Mouse (Mus musculus): Measurements from ENCODE around the gene Gale.
"Not testable (repeated sequence)": the region's sequence is repeated elsewhere in the genome, so short reads cannot be mapped to it uniquely, and the experiment has no call there.

The Gale gene

DNA sequence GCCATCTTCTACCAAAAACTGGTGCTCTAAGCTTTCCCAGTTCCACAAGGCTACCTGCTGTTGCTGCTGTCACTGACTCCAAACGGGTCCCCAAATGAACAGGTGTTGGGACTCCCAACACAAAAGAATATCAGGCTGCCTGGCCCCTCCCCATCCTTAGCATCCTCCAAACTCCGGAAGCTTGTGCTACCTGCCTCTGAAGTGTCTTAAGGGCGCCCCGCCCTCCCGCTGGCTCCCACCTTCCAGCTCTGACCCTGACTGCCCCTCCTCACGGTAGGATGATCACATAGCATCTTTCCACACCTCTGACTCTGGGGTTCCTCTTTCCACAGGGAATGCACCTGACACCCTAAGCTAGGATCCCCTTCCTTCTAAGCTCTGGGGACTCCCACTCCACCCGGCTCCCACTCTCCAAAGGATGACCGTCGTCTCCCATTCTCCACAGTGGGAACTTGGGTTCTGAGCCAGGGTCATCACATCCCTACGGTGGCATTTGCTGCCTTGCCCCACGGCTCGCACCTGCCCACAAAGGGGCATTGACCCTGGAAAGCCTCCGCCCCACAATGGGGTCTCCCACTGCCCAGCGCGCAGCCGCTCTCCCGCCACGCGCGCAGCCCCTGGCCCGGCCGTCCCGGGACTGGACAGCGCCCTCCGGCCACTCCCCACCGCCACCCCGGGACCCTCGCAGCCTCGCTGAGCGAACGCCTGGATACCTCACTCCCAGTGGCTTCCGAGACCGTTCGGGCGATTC, 8.5 kb downstream of the Gale start:
- DNase-seq = no peak

DNA sequence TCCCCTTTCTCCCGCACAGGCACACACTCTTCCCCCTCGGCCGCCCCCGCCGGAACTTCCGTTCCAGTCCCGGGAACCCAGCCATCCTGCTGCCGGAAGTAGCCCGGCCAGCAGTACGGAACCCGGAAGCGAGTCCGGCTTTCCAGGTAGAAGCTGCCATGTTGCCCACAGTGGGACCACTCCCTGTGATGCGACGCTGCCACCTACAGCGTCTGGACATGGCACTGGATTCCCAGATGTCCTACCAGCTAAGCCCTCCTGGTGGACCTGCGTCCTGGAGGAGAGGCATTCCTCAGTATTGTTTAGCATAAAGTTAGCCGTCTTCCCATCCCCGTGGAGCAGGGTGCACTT, 9.0 kb downstream of the Gale start, which contains the start of gene Lypla2:
Gene Lypla2 (minus strand): TSS at position 71 of the 351 bp plus-strand sequence.
- peak; percentile 92 to 93 for DNase-seq

DNA sequence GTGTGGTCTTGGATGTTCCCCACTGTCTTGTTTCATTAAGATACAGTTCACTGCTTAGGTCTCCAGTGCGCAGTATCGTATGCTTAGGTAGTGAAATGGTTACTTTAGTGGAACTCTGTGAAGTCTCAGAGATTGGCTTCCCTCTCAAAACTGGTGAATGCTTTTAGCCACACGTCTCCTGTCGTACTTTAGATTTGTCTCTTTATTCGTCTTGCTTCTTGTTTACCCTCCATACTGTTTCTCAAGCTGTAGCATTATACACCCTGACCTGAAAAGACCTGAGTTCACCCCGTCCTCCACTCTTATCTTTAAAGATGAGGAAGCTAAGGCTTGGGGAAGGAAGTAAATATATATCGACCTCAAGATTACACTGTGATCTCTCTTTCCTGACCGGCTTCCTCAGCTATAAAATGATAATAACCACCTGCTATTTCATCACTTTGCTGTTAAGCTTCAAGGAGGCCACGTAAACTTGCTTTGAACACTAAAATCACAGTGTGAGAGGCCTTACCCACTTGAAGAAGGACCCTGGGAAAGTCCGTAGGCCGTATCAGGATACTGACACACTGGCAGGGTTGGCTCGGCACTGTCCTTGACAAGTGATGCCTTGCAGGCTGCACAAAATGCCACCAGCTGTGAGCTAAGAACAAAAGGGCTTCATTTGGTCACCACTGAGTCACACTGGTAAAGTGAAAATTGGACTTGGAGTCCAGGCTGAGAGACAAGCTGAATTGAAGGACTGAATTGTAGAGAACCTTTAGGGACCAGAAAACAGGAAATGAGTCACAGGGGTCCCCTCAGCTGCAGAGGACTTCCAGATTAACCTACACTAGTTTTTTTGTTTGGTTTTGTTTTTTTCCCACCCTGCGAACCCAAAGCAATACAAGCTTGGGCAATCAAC, 9.6 kb downstream of the Gale start:
- no peak for DNase-seq

DNA sequence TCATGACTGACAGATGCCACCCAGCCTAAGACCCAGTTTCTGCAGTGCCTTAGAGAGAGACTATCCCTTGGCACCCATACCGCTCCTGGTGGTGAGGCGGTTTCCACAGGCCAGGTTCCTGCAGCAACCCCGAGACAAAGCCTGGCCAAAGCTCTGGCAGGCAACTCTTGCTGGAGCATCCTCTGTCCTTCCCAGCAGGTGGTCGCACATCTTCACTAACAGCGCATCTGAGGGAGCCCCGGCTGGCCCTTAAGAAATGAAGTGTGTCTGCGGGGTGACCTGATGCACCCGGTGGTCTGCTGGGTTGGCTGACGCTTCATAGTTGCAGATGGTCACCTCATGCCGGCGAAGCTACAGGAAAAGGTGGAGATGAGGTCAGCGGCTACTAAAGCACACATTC, 12.6 kb downstream of the Gale start:
- DNase-seq = peak in 1 of 2 experiments; percentile 19

DNA sequence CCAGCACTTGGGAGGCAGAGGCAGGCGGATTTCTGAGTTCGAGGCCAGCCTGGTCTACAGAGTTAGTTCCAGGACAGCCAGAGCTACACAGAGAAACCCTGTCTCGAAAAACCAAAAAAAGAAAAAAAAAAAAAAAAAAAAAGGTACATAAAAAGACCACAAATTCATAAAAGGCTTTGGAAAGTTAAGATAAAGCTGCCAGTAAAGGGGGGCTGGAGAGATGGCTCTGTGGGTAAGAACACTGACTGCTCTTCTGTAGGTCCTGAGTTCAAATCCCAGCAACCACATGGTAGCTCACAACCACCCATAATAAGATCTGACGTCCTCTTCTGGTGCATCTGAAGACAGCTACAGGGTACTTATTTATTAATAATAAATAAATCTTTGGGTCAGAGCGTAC, 16.7 kb downstream of the Gale start:
- DNase-seq = not testable (repeated sequence)

DNA sequence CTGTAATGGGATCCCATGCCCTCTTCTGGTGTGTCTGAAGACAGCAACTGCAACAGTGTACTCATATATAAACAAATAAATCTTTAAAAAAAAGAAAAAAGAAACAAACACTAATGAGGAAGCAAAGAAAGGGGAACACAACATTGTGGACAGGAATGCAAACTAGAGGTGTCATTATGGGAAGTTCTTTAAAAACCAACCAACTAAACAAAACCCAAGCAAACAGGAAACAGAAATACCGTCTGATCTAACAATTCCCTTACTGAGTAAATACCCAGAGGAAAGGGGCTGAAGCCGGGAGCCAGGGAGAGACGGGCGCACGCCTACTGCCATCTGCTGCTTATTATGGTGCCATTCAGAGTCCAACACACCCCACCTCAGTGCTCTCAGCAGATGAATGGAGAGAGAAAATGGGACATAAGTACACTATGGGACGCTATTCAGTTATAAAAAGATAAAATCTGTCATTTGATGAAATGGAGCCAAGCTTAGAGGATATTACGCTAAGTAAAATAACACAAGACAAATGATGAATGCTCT, 18.1 kb downstream of the Gale start:
- no peak for DNase-seq

DNA sequence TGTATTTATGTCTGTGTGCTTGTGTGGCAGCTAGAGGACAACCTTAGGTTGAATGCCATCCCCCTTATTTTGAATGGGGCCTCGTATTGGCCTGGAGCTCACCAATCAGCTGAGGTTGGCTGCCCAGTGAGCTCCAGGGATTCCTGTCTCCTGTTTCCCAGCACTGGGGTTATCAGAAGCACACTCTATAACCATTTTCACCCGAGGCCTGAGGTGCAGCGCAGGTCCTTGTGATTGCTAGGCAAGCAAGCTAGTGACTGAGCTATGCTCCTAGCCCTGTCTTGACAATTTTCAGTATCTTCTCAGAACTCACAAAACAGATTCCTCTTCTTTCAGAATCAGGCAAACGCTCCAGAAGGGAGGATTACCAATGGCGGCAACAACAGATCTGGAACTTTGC, 21.0 kb downstream of the Gale start:
- no peak for DNase-seq

DNA sequence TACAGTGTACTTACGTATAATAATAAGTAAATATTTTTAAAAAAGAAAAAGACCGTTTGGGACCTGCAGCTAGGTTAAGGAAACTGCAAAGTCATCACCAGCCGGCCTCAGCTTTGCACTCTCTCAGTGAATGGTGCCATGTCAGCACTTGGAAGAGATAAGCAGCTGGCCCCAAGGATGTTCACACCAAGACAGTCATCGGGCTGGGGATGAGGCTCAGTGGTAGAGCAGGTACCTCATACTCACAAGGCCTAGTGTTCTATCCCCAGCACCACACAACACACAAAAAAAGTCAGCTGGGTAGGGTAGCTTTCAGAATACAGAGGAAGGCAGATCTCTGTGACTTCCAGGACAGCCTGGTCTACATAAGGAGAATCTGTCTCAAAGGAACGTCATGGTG, 21.7 kb downstream of the Gale start:
- no peak for DNase-seq

DNA sequence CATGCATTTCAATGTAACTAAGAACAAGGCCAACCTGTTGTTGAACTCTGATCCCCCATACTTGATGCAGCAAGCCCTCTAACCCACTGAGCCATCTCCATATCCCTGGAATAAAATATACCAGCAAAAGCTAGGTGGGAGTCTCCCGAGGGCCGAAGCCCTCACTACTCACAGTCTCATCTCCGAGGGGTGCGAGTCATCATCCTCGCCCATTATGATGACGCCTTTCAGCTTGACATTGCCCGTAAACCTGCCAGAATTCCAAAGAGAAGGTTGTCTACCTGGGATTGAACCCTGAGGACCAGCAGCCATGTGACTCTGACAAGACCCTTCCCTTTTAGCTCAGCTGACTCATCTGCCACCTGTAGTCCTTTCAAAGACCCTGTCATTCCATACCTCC, 22.2 kb downstream of the Gale start:
- DNase-seq = no peak

DNA sequence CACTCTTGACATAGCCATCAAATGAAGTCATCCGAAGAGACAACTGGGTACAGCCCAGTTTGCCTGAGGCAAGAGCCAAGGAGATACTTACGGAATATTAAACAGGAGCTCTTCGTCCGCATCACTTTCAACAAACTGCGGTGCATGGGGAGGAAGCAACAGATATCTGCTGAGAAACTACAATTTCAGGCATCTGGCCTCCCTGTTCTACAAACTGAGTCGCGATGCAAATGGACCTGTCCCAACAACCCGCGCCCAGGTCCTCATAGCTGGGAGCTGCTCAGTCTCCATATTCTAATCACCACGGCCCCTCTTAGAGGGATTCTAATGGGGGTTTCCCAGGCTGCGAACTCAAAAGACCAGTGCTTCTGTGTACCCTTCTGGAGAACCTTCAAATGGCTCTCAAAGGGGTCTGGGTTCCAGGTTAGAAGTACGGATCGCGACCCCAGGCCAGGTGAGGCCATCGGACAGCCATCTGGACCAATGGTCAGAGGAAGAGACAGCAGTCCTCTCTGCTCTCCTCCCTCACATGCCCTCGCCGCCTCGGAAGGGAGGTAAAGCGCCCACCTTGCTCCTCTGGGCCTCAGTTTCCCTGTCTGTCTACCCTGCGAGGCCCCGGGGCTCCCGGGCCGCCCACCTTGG, 22.9 kb downstream of the Gale start:
- DNase-seq = no peak

DNA sequence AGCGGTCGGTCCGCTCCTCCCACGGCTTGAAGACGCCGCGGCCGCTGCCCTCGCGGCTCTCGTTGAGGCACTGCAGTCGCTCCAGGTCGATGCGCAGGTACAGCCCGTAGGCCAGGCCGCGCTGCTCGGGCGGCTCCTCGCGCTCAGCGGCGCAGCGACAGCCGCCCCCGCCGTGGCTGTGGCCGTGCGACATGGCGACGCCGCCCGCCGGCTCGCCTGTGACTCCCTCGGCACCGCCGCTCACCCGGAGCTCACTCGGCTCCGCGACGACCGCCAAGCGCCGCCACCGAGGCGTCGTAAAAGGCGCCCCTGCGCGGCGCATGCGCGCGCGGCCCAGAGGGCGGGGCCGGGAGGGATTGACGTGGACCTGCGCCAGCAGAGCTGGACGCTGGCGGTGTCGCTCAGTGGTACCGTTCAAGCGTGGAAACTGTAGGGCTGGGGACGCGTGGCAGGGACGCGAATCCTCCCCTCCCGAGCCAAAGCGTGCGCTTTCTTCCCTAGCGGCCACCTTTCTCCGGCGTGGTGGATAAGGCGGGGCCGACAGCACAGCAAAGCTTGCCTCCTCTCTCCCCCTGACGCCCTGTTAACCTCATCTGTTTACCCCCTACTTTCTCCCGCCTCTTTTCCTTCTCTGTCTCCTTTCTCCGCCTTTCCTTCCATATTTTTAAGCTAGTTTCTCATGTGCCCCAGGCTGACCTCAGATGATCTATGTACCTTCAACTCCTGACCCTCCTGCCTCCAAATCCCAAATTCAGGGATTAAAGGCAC, 23.6 kb downstream of the Gale start, which contains the start of gene Pithd1:
Gene Pithd1 (minus strand): TSS at position 322 of the 768 bp plus-strand sequence.
- peak; percentile 95 to 96 for DNase-seq

DNA sequence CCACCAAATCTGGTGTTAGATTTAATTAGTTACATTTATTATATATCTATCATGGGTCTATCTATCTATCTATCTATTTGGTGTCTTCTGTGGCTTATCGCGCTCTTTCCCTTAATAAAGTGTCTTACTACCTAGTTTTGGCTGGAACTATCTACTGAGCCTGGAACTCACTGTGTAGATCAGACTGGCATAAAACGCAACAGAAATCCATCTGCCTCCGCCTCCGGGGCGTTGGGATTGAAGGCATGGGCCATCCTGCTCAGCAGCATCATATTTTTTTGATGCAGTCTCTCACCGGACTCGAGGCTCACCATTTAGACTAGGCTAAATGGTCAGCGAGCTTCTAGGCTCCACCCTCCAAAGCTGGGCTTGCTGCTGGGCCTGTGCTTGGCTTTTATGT, 24.2 kb downstream of the Gale start:
- DNase-seq = no peak

DNA sequence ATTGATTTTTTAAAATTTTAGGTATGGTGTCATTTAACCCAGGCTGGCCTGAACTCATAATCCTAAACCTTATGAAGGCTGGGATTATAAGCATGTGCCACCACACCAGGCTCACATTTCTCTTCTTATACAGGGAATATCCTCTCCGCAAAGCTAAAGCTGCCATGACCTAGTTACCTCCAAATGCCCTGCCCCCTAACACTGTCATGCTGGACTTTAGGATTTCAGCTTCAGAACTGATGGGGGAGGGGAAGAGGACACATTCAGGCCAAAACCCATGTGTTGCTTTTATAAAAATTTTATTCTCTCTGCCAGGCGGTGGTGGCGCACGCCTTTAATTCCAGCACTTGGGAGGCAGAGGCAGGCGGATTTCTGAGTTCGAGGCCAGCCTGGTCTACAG, 30.4 kb downstream of the Gale start:
- no peak for DNase-seq

DNA sequence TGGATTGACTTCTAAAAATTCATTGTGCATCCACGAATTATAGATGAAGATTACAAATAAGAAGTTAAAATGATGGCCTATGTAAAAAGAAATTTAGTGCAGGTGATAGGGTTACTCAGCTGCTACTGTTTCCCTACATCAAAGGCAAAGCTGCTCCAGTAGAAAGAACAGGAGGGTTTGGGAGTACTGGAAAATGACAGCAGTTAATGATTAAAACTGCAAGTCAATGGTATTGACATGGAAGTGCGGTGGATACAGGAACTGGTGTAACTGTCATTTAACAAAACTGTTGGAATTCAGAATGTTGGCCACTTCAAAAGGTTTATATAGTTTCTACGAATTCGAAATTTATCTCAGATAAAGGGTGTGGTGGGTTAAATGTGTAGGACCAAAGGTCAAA, 31.6 kb downstream of the Gale start:
- DNase-seq = no peak

DNA sequence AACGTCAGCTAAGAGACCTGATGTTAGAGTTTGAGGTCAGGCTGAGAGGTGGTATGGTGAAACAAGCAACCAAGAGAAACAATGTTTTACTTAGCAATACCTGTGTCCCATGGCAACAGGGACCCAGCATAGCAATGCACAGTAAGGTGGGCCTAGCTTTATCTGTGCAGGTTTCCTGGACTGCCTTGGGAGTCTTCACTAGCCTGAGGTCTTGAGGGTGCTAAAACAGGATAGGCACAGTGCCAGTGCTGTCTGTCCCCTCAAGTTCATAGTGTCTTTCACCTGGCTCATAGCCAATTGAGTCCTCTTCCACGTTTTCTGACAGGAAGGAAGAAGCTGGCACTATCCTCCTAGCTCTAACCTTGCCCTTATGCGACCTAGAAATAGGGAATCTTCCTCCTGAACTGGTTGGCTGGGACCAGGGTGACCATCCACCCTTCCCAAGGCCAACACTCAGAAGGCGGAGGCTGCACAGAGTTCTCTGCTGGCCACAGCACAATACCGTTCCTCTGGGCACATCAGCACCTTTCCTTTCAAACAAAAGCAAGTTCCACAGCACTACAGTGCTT, 40.7 kb downstream of the Gale start:
- DNase-seq = peak in 1 of 2 experiments; percentile 7

DNA sequence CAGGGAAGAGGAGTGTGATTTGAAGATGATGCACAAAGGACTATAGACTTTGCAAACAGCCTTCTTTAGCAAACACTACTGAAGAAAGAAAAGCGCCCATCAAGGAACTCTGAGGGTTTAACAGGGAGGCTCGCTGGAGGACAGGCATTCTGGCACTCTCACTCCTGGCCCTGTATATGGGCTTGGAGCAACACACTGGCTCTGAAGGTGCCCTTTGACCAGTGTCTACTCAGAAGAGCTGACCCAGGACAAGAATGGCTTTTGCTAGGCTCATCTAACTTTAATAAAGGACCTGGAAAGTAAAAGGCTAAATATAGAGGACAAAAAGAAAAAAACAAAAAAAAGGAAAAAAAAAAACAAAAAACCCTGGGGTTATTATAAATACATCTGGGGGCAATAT, 41.4 kb downstream of the Gale start:
- DNase-seq = no peak

DNA sequence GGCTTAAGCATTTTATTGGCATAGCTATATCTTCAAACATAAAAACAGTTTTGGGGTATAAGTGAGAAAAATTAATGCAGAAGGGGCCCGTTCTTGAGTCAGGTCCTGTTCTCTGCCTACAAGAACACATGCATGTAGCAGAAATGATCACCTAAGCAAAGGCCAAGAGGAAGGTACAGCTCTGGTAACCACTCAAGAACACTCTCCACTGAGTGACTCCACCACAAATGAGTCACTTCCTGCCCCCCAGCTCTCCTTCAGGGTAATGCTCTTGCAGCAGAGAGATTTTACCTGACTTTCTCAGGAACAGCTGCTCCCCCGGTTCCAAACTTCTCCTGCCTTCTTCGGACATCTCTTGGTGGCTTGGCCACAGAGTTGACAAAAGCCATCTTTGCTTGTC, 43.3 kb downstream of the Gale start:
- DNase-seq = peak in 1 of 2 experiments; percentile 9

DNA sequence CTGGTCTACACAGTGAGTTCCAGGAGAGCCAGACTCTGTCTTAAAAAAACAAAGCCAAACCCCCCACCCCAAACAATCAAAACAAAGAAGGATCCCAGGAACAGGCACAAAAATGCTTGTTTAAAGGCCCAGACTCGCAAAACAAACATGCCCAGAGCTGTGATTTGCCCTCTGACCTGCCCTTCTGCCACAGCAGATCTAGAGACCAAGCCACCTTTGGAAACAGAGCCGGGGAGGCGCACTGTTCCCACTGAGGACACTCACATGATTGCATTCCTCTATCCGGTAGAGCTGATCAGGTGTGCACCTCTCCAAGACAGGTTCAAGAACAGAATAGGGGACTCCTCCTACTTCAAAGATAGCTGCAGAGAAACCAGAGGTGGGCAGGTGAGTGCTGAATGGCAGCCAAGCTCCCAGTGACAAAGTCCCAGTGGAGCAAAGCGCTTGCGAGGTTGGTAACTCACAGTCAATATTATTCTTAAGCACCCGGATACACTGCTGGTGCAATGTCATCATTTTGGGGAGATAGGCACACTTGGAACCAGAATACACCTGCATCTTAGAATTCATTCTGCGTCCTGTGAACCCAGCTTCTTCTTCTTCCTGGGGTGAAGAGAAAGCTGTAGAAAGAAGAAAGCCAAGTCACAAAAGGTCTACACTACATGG, 45.4 kb downstream of the Gale start:
- no peak for DNase-seq

DNA sequence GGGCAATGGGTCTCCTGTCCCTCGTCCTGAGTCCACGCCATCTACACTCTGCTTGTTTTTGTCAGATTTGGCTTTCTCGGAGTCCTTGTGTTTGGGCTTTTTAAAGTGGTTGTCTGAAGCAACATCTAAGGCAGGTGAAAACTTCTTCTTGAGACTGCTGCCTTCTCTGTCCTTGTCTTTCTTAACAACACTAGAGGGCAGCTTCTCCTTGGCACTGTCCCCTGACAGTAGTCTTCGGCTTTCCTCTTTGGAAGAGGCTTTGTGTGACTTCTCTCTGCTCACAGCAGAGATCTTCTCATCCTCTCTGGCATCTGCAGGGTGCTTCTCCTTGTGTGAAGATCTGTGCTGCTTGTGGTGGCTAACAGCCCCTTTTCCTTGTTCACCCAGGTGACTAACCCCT, 47.1 kb downstream of the Gale start:
- no peak for DNase-seq

DNA sequence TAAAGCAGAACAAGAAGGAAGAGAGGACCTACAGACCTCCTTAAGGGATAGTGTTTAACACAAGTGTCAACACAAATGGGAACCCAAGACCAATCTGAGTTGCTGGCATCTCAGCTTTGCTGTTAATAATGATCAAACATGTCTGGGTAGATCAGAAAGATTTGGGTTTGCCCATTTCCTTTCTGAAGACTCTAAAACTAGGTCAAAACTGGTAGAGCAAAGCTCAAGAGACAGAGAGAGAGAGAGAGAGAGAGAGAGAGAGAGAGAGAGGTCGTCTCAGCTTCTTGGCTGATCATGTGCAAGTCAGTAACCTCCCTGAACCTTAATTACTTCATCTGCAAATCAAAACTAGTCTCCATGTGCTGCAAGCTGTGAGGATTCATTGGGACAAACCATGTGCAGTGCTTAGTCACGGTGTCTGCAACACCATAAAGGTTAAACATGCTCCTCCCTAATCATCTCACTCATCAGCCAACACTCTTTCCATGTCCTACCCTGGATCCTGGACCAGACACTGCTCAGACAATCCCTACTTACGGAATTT, 52.6 kb downstream of the Gale start:
- no peak for DNase-seq

Measured in lung, postnatal 4 days (tissue).